Mouse (Mus musculus): ENCODE measurements at regions not wholly inside any gene's neighbourhood (a gene's known extent, or its start where the extent isn't known, plus 50 kb on each side); places are given as distances from the start of the nearest gene placed in this dataset.

DNA sequence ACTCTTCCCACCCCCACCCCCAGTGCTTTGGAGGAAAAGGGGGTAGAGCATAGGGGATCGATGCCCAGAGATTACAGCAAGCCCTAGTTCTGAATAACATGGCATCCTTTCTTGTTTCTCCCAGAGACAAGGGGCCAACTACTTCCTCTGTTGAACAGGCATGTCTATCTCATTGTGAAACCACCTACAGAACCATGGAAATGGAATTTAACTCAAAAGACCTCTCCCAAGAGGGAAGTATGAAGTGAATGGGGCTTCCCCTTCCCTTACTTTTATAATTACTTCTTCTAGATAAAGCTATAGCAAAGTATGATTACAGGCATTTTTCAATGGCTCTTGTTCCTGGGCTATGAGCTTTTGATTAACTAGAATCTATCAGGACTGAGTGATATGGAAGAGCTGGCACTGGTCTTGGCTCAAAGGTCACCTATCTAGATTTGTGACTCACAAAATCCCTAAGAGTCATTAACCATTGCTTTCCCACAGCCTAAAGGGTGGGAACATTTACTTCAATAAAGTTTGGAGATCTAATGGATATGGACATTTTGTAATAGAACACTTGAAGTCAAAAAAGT is 246.1 kb upstream of the A1bg start:
- Histone ChIP-seq H3K27ac (ENCODE audit: insufficient read depth, low read length) (no peak overlapping the region), H3K4me3 (ENCODE audit: insufficient read depth, low read length) (no peak overlapping the region), H3K4me1 (ENCODE audit: control insufficient read depth, insufficient read depth, low read length) (no peaks in the 10 kb centered on the region)
- TF ChIP-seq CTCF (IDR thresholded peaks at IDR 0.05; ENCODE audit: extremely low read depth, insufficient read depth, low read length) (no peak), POLR2A (IDR thresholded peaks at IDR 0.05; ENCODE audit: extremely low read depth, insufficient read depth, low read length) (no peak)

DNA sequence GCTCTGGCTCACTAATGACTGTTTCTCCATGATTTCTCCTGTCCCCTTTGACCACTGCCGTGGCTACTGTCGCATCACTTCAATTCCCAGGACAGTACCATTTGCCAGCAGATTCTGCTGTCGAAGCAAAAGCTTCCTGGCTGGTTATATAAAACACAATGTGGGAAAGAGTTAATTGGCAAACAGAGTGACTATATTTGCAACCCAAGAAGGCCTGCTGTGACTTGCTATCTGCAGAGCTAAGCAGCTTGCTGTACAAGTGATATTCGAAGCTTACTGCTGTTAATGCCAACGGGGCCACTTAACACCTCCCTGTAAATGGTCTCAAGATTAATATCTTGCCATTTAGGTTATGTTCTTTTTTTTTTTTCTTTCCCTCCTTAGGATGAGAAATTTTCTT is 242.2 kb upstream of the A1bg start:
- no peak overlapping the region for H3K4me3 ChIP-seq (ENCODE audit: insufficient read depth, low read length)
- no peaks in the 10 kb centered on the region for H3K4me1 ChIP-seq (ENCODE audit: control insufficient read depth, insufficient read depth, low read length)
- H3K27ac ChIP-seq (ENCODE audit: insufficient read depth, low read length): no peak overlapping the region
- TF ChIP-seq POLR2A (IDR thresholded peaks at IDR 0.05; ENCODE audit: extremely low read depth, insufficient read depth, low read length) (no peak), CTCF (IDR thresholded peaks at IDR 0.05; ENCODE audit: extremely low read depth, insufficient read depth, low read length) (no peak)

DNA sequence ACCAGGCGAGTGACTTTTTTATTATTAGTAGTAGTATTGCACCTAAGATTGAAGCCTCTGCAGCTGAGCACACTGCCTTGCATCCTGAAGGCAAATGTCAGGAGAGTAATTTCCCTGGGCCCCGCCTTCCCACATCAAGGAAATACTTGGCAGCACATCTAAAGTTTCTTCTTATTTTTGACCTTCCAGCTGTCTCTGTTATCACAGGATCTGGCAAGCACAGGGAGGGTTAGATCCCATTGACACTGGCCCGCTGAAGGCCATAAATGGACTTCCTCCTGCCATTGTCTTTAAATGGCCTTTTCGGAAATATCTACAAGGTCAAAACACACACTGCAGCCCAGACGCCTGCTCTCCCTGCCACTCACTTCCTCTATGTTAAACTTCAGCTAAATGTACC is 238.6 kb upstream of the A1bg start:
- TF ChIP-seq POLR2A (IDR thresholded peaks at IDR 0.05; ENCODE audit: extremely low read depth, insufficient read depth, low read length) (no peak), CTCF (IDR thresholded peaks at IDR 0.05; ENCODE audit: extremely low read depth, insufficient read depth, low read length) (no peak)

DNA sequence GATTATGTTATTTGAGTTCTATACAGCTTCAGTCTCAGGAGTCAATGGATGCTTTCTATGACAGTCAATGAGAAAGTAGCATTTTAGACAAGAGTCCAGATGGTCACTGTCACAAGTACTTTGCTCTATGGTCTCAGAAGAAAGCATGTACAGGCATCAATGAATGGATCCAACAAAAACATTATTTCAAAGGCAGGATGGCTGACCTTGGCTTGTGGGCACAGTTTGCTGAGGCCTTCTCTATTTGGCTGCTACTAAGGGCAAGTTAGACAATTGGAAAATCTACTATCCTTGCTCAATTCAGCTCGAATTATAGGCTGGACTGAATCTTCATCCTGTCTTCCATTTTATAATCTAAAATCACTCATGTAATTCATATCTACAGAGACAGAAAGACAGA is 237.9 kb upstream of the A1bg start:
- no peak overlapping the region for H3K4me3 ChIP-seq (ENCODE audit: insufficient read depth, low read length)
- no peak overlapping the region for H3K27ac ChIP-seq (ENCODE audit: insufficient read depth, low read length)
- TF ChIP-seq CTCF (IDR thresholded peaks at IDR 0.05; ENCODE audit: extremely low read depth, insufficient read depth, low read length): no peak
- no peak for TF ChIP-seq POLR2A (IDR thresholded peaks at IDR 0.05; ENCODE audit: extremely low read depth, insufficient read depth, low read length)
- no peaks in the 10 kb centered on the region for H3K4me1 ChIP-seq (ENCODE audit: control insufficient read depth, insufficient read depth, low read length)

More for the DNA sequence above, 238.6 kb upstream of the A1bg start:
- Histone ChIP-seq H3K4me1 (ENCODE audit: control insufficient read depth, insufficient read depth, low read length) (no peaks in the 10 kb centered on the region), H3K4me3 (ENCODE audit: insufficient read depth, low read length) (no peak overlapping the region), H3K27ac (ENCODE audit: insufficient read depth, low read length) (no peak overlapping the region)

DNA sequence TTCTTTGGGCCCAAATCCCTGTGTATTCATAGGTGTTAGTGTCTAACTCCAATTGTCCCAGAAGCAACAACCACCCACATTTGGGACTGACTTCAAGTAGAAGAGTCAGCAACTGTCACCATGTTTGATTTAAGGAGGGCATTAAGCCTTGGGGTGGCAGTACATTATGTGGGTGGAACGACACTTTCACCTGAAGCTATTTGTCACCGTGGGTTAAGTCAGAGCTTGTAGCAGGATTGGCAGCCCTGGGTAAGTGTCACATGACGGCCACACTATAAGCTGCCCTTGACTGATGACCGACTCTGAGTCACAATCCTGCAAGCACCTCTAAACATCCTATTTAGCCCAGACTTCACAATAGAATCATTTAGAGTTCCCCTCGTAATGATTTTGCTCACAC is 236.7 kb upstream of the A1bg start:
- Histone ChIP-seq H3K4me3 (ENCODE audit: insufficient read depth, low read length) (no peak overlapping the region), H3K4me1 (ENCODE audit: control insufficient read depth, insufficient read depth, low read length) (no peaks in the 10 kb centered on the region), H3K27ac (ENCODE audit: insufficient read depth, low read length) (no peak overlapping the region)
- TF ChIP-seq POLR2A (IDR thresholded peaks at IDR 0.05; ENCODE audit: extremely low read depth, insufficient read depth, low read length) (no peak), CTCF (IDR thresholded peaks at IDR 0.05; ENCODE audit: extremely low read depth, insufficient read depth, low read length) (no peak)

DNA sequence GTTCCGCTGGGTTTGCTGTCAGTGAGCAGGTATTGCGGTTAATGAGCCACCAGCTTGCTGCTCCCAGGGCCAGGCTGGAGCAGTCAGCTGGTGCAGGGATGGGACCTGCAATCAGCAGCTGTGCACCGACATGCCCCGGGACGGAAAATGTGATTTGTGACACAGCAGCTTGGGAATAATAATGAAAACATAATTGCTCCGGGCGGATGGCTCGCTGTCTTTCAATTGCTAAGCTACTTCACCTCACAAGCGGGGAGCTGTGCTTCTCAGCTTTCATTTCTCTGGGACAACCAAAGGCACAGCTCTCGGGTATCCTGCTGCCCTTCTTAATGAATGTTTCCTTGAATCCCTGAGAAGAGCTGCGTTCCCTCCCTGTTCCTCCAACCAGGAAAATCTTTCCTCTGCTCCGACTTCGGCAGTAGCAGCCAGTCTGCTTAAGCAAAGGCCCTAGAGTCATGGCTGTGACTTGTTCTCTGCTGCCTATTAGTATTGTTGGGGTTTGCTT is 235.3 kb upstream of the A1bg start:
- H3K4me3 ChIP-seq (ENCODE audit: insufficient read depth, low read length): peak overlapping the region; percentile 36
- TF ChIP-seq POLR2A (IDR thresholded peaks at IDR 0.05; ENCODE audit: extremely low read depth, insufficient read depth, low read length) (no peak), CTCF (IDR thresholded peaks at IDR 0.05; ENCODE audit: extremely low read depth, insufficient read depth, low read length) (no peak)
- 0 out of 2 replicates have a peak overlapping the region, but pooled peaks have one; percentile 3 for H3K27ac ChIP-seq (ENCODE audit: insufficient read depth, low read length)
- H3K4me1 ChIP-seq (ENCODE audit: control insufficient read depth, insufficient read depth, low read length): no peaks in the 10 kb centered on the region

DNA sequence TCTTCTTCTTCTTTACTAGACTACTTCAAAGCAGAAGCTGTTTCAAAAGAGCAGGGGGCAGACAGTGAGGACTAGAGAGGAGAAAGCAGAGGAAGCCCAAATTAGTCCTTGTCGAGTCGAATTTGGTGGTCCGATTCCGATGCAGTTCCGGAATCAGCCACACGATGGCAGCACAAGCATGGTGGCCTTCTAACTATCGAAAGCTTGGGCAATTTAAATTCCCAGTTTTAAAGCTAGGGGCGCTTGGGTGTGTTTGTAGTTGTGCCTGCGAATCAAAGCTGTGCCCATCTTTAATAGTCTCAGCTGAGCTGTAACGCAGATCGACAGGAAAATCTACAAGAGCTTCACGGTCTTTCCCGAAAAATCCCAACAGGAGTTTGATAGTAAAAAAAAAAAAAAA is 234.7 kb upstream of the A1bg start:
- Histone ChIP-seq H3K4me3 (ENCODE audit: insufficient read depth, low read length) (peak overlapping the region; percentile 36; the same call in 1 of the 2 replicates), H3K4me1 (ENCODE audit: control insufficient read depth, insufficient read depth, low read length) (no peaks in the 10 kb centered on the region), H3K27ac (ENCODE audit: insufficient read depth, low read length) (no peak overlapping the region)
- TF ChIP-seq CTCF (IDR thresholded peaks at IDR 0.05; ENCODE audit: extremely low read depth, insufficient read depth, low read length) (peak; percentile 99), POLR2A (IDR thresholded peaks at IDR 0.05; ENCODE audit: extremely low read depth, insufficient read depth, low read length) (0 out of 2 replicates have a peak, but pooled peaks have one; percentile 34)

DNA sequence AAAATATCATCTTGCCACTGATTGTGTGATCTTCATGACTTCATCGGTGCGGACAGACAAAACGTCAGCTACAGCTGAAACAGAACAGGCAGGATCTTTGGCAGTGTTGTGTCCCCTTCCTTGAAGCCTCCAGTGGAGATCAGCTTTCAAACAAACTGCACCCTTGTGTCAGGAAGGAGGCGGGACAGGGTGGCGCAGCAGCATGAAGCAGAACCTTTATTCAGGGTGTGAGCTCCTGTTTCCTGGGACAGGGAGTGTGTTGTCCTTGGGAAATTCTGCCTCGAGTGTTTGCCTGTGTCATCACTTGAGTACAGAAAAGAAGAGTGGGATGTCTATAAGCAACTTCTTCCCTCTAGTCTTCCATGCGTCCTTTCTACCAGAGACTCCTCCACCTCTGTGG is 232.7 kb upstream of the A1bg start:
- no peaks in the 10 kb centered on the region for H3K4me1 ChIP-seq (ENCODE audit: control insufficient read depth, insufficient read depth, low read length)
- no peak overlapping the region for H3K4me3 ChIP-seq (ENCODE audit: insufficient read depth, low read length)
- H3K27ac ChIP-seq (ENCODE audit: insufficient read depth, low read length): no peak overlapping the region
- no peak for TF ChIP-seq CTCF (IDR thresholded peaks at IDR 0.05; ENCODE audit: extremely low read depth, insufficient read depth, low read length)
- no peak for TF ChIP-seq POLR2A (IDR thresholded peaks at IDR 0.05; ENCODE audit: extremely low read depth, insufficient read depth, low read length)

DNA sequence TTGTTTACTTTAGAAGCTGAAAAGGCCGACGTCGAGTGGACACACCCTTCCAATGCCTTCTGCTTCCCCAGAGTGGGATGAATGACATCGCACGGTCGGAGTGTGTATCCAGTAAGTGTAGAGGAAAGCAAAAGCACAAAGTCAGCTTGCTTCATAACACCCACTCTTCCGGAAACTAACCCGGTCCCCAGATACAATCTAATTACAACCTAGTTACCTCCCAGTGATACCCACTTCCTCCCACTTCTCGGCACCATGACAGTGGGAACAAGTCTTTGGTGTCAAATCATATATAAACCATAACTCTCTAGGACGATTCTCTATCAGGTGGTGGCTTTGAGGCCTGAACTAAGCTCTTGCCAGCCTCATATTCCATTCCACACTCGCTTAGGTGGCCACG is 231.4 kb upstream of the A1bg start:
- no peaks in the 10 kb centered on the region for H3K4me1 ChIP-seq (ENCODE audit: control insufficient read depth, insufficient read depth, low read length)
- H3K4me3 ChIP-seq (ENCODE audit: insufficient read depth, low read length): no peak overlapping the region
- H3K27ac ChIP-seq (ENCODE audit: insufficient read depth, low read length): no peak overlapping the region
- TF ChIP-seq CTCF (IDR thresholded peaks at IDR 0.05; ENCODE audit: extremely low read depth, insufficient read depth, low read length) (no peak), POLR2A (IDR thresholded peaks at IDR 0.05; ENCODE audit: extremely low read depth, insufficient read depth, low read length) (no peak)

DNA sequence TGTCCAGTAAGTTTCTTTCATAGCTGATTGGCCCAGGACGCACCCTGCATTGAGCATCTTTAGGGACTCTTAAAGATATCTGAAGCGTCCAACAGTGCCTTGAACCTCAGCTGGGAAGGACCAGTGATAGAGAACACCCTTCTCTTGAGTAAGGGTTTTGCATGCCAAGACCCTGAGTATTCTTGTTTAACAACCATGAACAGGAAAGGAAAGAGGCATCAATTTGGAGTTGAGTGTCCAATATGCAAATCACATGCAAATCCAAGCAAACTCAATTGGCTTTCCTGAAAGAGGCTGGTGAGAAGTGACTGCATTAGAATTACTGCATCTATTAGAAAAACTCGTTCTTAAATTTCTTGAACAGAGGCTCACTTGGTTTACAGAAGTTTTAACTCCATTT is 220.0 kb upstream of the A1bg start:
- Histone ChIP-seq H3K27ac (ENCODE audit: insufficient read depth, low read length) (no peak overlapping the region), H3K4me1 (ENCODE audit: control insufficient read depth, insufficient read depth, low read length) (no peaks in the 10 kb centered on the region), H3K4me3 (ENCODE audit: insufficient read depth, low read length) (no peak overlapping the region)
- TF ChIP-seq POLR2A (IDR thresholded peaks at IDR 0.05; ENCODE audit: extremely low read depth, insufficient read depth, low read length): no peak
- TF ChIP-seq CTCF (IDR thresholded peaks at IDR 0.05; ENCODE audit: extremely low read depth, insufficient read depth, low read length): no peak
